Mouse (Mus musculus): ENCODE results near the gene E130114P18Rik.

- TF ChIP-seq POLR2A (IDR thresholded peaks at IDR 0.05; ENCODE audit: borderline replicate concordance, insufficient read depth, low read length) (no peak), CTCF (IDR thresholded peaks at IDR 0.05; ENCODE audit: borderline replicate concordance, insufficient read depth, low read depth, low read length) (no peak)
Observed at GRCm38 (mm10) chr4:97796505-97796904, 18.6 kb upstream of the E130114P18Rik start.
